Mouse (Mus musculus): ENCODE measurements around the gene Tpmt.
A peak's percentile ranks its signal among the peaks of the same experiment; 100 is the strongest.

Tpmt gene

DNA sequence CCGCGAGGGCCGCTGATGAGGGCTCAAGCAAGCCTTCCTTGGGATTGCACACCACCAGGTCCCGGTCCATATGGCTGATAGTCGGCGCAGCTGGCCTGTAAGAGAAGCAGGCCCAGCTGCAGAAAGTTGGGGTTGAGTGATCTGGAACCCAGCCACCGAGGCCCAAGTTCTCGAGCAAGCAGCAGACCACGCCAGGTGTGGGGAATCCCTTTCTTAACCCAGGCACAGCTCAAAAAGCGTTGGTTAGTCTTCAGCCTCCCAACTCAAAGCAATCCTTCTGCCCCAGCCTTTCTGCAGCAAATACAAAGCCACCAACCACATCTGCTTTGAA is at the start of gene Tpmt:
Tpmt (minus strand) TSS at position 121 of the 331 bp plus-strand sequence.
- peak; percentile 59 to 74 for DNase-seq

DNA sequence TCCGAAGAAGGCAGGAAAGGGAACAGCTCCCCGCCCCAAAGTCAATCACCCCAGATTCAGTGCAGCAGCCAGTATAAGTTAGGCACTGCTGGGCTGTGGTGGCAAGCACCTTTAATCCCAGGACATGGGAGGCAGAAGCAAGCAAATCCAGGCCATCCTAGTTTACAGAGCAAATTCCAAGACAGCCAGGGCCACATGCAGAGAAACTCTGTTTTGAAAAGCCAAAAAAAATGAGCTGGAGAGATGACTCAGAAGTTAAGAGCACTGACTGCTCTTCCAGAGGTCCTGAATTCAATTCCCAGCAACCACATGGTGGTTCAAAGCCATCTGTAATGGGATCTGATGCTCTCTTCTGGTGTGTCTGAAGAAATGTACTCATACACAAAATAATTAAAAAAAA is 49.3 kb upstream of the Tpmt start:
- DNase-seq: no peak

DNA sequence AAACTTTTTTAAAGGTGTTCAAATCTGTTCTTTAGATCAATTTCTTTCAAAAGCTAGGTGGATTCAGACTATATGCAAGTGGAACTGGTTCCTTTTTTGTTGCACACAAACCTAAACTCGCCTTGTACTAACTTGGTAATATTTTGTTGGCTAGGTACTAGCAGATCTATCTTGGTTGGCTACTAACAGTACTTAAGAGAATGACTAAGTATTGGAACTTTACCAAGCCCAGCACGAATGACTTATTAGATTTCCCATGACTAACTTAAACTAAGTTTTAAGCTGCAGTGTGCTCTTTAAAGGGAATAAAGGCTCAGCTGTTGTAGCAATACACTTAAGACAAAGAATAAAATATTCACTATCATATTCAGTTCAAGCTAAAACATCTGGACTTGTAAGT is 44.7 kb upstream of the Tpmt start:
- DNase-seq: no peak

DNA sequence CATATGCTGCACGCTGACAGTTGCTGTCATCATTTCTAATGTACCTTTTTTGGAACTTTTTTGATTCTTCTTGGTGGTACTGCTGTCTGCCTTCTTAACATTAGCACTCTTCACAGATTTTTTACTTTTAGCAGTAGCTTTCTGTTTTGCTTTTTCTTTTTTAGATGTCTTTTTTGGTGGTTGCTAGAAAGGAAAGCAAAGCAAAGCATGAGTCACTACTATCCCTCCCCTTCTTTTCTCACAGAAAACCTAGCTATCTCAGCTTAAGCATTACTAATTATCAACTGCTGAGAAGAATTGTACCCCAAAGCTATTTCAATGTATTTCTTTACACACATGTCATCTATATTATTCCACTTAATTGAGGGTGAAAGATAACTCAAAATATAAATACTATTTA is 43.9 kb upstream of the Tpmt start:
- no peak for DNase-seq

DNA sequence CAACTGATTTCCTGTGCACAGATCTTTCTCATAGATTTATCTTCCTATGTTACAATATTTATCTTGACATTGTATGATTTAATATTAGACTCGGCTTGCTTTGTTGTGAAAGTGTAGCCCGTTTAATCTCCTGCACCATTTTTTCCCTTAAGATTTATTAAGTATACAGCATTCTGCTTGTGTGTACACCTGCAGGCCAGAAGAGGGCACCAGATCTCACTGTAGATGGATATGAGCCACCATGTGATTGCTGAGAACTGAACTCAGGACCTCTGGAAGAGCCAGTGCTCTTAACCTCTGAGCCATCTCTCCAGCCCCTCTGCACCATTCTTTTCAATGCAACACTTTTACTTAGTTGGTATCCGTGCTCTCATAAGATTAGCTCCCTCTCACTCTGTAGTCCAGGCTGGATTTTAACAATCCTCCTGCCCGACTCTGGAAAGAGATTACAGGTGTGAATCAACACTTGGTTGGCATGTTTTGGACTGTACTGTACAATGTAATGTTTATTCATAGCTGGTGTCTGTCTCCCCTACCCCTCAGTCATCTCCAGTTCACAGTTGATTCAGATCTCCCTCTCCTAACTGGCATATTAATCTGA is 36.5 kb upstream of the Tpmt start:
- no peak for DNase-seq

DNA sequence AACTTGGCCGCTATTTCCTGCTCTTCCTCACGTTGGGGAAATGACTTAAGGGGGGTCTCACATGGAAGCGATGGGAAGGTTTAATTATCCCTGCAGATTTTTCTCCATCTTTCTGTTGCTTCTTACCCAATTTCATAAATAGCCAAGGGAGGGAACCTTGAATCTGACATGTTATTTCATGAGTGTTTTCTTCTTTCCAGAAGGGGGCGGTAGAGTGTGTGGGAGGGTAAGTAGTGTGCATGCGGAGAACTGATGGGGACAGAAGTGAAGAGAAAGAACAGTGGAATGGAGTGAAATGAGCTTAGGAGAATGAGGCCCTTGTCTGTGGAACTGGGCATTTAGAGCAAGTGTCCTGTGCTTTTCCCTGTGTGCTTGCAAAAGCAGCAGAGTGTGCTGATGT is 34.3 kb upstream of the Tpmt start:
- no peak for DNase-seq

DNA sequence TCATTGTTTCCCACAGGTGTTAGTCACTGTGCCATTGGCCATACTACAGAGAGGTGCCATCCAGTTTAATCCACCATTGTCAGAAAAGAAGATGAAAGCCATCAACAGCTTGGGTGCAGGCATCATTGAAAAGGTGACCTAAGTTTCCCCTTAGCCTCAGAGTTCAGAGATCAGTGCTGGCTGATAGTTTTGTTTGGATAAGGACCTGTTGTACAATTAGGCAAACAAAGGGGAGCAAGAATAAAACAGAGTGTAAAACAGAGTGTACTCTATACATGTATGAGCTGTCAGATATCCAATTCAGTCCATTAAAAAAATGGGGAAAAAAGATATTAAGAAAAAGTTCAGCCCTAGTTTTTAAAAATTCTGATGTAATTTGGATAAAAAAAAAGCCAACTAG is 32.8 kb upstream of the Tpmt start:
- DNase-seq: no peak

DNA sequence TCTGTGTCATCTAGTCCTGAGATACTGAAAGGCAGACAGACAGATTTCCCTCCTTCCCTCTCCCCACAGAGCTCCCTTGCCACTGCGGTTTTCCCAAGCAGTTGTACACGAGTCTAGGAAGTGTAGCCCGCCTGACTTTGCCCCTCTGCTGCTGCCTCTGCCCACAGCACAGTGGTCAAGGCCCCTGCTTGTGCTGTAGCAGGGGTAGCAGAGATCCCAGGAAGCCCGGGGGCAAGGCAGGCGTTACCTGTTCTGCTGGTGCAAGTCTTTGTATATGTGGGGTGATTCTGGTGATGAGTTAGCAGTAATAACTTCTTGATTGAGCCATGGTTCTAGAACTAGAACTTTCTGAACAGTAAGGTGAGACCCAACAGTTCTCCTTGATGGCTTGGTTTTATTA is 31.6 kb upstream of the Tpmt start:
- DNase-seq: no peak

DNA sequence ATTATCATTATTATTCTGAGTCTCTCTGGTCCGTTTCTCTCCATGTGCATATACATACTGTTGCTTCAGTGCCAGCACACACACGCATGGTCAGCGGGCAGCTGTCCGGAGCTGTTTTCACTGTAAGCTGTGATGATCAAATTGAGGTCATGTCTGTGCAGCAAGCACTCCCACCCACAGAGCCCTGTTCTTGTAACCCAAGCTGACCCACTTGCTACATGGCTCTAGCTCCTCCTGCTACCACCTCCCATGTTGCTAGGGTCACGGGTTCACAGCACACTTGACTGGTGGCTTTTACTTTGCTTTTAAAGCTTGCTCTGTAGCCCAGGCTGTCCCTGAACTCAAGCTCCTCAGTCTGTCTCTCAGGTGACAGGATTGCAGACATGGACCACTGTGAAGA is 27.9 kb upstream of the Tpmt start:
- no peak for DNase-seq

DNA sequence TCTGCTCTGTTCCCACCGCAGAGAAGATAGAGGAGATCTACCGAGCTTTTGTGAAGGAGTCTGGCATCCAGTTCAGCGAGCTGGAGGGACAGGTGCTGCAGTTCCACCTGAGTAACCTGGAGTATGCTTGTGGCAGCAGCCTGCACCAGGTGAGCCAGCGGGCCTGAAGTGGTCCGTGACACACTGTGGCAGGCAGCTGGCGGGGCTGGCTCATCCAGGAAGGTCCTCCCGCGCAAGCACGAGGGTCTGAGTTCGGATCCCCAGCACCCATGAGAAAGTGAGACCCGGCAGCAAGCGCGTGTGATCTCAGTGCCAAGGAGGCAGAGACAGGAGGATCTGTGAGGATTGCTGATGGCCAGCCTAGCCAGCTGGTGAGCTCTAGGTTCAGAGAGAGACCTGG is 27.3 kb upstream of the Tpmt start:
- no peak for DNase-seq

DNA sequence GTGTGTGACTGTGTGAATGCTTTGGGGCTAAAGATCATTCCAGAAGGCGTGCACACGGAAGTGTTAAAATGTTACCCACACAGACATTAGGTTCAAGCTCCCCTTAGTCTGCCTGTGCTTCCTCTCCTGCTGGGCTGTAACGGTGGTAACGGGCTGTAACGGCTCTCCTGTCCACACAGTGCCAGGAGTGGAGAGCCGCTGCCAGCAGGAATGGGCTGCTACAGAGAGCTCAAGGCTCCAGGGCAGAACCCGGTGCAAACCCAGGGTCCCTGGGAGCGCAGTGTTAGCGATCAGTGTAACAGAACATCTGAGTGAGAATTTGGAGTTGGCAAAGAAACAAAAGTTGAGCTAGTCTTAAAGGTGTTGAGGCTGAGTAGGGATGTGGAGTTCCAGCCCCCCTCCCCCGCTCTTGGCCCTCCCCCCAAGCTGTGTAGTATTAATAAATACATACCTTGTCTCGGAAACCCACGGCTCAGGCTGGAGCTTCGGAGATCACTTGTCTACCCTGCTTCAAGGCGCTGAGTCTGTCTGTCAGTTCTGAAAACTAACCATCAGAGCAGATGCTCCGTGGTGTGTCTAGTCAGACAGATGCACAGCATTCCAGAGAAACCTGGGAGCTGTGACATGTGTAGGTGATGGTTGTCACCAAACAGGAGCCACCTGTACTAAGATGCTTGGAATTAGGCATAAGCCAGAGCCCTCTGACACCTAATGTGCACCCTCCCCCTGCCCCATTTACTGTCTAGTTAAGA is 26.0 kb upstream of the Tpmt start:
- no peak for DNase-seq

DNA sequence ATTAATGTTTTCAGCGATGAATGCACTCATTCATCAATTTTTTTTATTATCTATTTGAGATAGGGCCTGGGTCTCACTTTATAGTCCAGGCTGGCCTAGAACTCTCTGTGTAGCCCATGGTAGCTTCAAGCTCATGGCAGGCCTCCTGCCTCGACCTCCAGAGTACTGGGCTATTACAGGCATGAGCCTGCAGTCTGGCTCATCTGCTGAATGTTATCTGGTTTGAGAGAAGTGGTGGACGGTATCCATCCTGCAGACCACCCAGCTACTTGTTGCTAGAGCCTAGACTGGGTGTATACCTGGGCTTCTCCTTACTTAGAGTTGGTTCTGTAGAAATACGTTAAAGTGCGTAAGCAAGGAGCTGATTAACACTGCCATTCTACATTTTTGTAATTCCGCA is 22.5 kb upstream of the Tpmt start:
- no peak for DNase-seq

DNA sequence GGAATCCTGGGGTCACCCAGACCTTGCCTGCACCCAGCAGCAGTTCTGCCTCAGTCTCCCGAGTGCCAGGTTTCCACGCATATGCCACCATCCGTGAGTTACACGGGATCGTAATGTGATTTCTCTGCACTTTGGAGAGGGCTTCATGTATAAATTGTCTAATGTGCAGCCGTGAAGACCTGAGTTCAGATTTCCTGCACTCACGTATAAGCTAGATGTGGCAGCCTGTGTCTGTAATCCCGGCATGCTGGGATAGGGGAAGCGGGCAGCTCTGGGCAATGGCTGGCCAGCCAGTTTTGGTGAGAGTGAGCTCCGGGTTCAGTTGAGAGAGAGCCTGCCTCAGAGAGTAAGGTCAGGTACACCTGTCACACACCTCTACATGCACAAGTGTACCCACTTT is 22.0 kb upstream of the Tpmt start:
- DNase-seq: no peak

DNA sequence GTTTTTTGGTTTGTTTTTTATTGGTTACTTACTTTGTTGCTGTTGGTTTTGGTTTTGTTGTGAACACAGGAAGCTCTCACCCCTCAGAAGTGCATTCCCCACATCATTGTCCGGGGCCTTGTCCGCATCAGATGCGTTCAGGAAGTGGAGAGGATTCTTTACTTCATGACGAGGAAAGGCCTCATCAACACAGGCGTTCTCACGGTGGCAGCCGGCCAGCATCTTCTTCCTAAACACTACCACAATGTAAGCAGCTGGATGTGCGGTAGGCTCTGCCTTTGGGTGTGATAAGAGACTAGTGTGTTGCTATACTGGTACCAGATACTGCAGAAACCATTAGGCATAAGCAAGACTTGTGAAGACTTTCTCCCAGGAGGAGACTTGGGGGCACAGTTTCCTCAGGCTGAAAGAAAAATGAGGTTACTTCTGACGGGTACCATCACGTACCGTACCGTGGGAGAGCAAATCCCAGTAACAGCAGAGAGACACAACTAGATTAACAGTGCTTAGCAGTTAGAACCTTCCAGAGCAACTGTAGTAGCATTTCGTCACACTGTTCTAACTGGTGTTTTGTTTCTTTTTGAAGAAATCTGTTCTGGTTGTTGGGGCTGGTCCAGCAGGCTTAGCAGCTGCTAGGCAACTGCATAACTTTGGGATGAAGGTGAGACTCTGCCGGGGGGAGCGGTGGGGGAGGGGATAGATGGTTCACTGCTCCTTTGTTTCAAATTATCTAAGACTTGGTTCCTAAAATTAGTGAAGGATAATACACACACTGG is 19.6 kb upstream of the Tpmt start:
- DNase-seq: no peak

DNA sequence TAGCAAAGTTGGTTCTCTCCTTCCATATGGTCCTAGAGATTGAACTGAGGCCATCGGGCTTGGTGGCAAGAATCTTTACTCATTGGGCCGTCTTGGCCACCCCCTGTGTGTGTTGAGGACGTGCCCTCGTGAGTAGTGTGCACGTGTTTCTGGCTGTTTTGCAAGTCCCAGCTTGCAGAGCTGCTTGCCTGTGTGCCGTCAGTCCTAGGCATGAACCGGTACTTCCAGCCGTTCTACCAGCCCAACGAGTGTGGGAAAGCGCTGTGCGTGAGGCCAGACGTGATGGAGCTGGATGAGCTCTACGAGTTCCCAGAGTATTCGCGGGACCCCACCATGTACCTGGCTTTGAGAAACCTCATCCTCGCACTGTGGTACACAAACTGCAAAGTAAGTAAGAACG is 18.2 kb upstream of the Tpmt start:
- DNase-seq: no peak

DNA sequence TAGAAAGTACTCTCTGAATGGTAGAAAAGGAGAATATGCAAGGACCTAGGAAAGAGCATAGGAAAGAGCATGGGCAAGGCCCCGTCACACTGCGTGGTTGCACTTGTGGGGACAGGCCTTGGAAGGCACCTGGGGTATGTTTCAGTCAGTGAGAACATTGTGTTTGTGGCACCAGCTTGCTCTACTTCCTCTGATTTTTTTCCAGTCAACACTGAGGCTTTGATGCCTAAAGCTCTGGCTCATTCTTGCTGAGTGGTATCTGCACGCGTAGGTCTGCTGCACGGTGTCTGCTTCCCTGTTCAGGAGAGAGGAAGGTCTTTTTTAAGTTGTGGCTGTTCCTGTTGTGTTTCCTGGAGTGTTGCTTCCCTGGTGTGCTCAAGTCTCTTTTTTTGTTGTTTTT is 12.2 kb upstream of the Tpmt start:
- no peak for DNase-seq

DNA sequence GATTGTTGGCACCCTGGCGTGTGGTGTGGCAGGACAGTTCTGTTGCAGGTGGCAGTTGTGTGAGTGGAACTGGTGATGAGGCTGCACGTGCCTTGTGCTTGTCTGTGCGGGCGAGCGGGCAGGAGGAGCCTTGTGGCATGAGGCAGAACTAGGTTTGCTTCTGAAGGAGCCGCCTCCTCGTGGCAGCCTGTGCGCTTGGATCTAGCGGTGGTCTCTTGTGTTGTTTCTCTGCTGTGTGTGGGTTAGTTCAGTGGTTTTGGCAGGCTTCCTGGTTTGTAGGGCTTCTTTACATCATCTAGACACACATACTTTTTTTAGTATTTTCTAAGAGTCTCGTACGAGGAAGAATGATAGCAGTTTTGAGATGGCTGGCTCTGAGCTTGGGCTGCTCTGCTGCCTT is 11.6 kb upstream of the Tpmt start:
- DNase-seq: no peak

DNA sequence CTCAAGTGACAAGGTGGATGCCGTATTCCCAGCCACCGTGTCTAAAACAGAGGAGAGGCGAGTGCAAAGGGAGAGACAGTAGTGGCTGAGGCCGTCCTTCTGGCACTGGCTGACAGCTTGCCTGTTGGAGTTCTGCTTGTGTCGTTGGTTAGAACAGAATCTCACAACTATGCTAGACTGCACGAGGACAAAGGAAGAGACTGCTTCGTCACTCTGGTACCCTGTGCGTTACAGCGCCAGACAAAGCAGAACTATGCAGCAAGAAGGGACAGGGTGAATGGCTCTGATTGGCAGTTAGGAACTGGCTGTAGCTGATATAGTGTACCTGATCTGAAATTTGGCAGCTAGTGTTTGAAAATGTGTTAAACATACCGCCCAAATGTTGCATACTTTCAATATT is 9.4 kb upstream of the Tpmt start:
- no peak for DNase-seq

DNA sequence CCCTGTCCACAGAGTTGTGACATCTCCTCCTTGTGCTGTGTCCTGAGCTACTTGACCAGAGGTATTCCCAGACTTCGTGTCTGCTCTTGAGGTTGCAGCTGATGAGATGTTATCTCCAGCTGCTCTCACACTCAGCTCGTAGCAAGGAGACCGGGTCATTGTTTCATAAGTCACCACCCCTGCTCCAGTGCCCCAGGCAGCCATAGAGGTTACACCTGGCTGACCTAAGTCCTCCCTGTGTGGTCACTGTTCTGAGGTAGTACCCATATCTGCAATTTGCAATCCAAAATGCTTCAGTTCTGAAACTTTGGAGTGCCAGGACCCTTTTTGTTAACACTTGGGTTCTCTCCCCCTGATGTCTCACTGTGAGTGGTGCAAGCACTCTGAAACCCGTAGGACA is 5.5 kb upstream of the Tpmt start:
- no peak for DNase-seq

DNA sequence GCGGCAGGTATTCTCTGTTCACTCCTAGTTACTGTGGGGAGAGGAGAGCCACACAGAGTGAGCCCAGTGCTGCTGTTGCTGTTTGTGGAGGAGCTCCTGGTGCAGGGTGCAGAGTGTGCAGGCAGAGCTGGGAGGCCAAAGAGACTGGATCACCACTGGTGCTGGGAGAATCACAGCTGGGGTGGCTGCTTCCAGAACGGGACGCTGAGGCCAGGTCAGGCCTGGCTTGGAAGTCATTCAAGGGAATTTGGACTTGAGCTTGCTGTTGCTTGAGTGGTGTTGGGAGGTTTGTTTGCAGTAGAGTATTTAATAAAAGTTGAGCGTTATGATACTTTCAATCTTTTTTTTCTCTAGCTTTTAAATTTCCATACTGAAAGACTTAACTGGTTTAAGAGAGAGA is 3.5 kb upstream of the Tpmt start:
- peak; percentile 48 to 73 for DNase-seq

DNA sequence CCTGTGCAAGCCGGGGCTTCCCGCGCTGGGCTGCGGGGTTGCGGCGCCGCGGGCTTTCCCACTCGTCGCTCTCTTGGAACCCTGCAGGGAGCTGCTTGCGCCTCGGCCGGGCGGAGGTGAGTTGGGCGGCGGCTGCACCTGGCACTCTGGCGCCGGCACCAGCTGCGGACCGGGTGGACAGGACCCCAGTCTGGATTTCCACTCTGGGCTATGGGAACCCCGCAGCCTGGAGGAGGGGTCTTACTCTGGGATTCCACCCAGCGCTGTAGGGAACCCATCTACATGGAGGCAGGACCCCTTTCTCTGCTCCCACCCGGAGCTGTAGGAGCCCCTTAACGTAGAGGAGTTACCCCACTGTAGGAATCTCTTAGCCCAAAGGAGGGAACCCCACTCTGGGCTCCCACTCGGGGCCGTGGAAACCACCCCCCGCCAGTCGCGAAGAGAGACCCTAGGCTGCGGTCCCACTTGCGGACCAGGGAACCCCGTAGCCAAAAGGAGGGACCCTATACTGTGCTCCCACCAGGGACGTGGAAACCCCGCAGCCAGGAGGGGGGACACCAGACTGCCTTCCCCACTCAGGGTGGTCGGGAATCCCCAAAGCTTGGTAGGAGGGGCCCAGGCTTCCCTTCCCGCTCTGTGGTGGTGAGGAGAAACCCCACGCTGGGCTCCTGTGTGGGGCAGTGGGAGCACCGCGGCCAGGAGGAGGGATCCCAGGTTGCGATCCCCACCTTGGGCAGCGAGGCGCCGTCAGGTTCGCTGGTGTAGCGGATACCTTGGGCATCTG is 512 bp downstream of the Tpmt start:
- DNase-seq: no peak

DNA sequence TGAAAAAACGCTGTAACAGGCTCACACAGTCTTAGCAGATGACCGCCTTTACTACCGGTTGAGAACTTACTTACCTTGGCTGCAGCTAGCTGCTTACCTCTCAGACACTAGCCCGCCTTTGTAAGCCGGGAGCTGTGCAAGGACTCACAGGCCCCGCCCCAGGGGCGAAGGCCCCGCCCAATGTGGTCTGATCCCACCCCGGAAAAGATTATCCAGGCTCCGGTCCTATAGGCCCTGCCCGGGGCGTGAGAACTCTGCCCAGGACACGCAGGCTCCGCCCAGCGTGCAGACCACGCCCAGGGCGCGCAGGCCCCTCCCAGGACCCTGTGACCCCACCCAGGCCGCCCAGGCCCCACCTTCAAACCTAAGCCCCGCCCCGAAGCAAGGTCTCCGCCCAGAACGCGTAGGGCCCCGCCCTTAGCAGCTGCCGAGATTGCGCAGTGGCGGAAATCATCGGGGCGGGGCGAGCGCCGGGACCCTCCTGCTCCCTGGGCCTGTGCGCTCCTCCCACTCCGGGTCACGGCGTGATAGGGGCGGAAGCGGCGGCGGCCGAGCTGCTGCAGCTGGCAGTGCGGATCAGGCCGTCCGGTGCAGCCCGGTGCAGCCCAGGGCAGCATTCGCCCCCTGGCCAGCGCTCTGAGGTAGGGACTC is 1.4 kb downstream of the Tpmt start, which contains the start of gene Kdm1b:
Kdm1b (plus strand) TSS at position 470 of the 651 bp plus-strand sequence.
- peak; percentile 99 for DNase-seq

Measured in kidney, postnatal 25 days (tissue).